Mouse (Mus musculus) heart, postnatal 25 days (tissue): ENCODE data around the gene Sdc3. TPM values are rescaled to one million over a fixed set of nuclear protein-coding genes. Genes with fewer than 3 reads are reported as not detected.

ENCODE experiments used
- DNase-seq: peaks from one replicate; pipeline ENCODE4 v3.0.0; 2022; ENCODE audit warnings: low spot score
- intact Hi-C: fragments of 180-260 bp; cut with DNase I; formaldehyde crosslinking; loops from one replicate; pipeline ENCODE4 v1.15.1; 2025
- total RNA-seq, 2 experiments: library from RNA; stranded (reverse); gene quantifications; 2 replicates each; pipeline ENCODE4 v1.2.3; 2021

The Sdc3 gene
- total RNA-seq, 2 experiments from 2014 or later: 37.7 to 41.9 TPM

- DNase-seq: no peak
- intact Hi-C loops: no loop called here
Measured at GRCm38 (mm10) chr4:130814742-130815330, 22.5 kb downstream of the Sdc3 start.

- DNase-seq: no peak
- intact Hi-C loops: no loop called here
Measured at GRCm38 (mm10) chr4:130815860-130816259, 23.5 kb downstream of the Sdc3 start.

GRCm38 (mm10) chr4:130819806-130820205, 27.5 kb downstream of the Sdc3 start:
- intact Hi-C loops: no loop called here
- no peak for DNase-seq

- intact Hi-C loops: no loop called here
- DNase-seq: no peak
Measured at GRCm38 (mm10) chr4:130820594-130821255, 28.4 kb downstream of the Sdc3 start.

- intact Hi-C loops: no loop called here
- DNase-seq: peak; percentile 66
Measured at GRCm38 (mm10) chr4:130828851-130829673, 36.7 kb downstream of the Sdc3 start.

- intact Hi-C loops: loop anchor here (2.0 kb wide), 1 partner anchor 41 kb away; the partner anchor contains the start of gene Sdc3
Measured at GRCm38 (mm10) chr4:130834122-130834521, 41.8 kb downstream of the Sdc3 start.

GRCm38 (mm10) chr4:130835550-130835949, 43.2 kb downstream of the Sdc3 start:
- intact Hi-C loops: loop anchor here (2.0 kb wide), 1 partner anchor 43 kb away; the partner anchor contains the start of gene Sdc3
- DNase-seq: peak; percentile 49

More at GRCm38 (mm10) chr4:130834122-130834521, 41.8 kb downstream of the Sdc3 start:
- no peak for DNase-seq

GRCm38 (mm10) chr4:130836281-130837061, 44.1 kb downstream of the Sdc3 start:
- intact Hi-C loops: no loop called here

GRCm38 (mm10) chr4:130838585-130838984, 46.2 kb downstream of the Sdc3 start:
- DNase-seq: no peak
- intact Hi-C loops: no loop called here

More at GRCm38 (mm10) chr4:130836281-130837061, 44.1 kb downstream of the Sdc3 start:
- no peak for DNase-seq

- DNase-seq: no peak
- intact Hi-C loops: no loop called here
Measured at GRCm38 (mm10) chr4:130841107-130841840, 48.9 kb downstream of the Sdc3 start.

- no peak for DNase-seq
- intact Hi-C loops: no loop called here
Measured at GRCm38 (mm10) chr4:130848814-130849213, 56.5 kb downstream of the Sdc3 start.

GRCm38 (mm10) chr4:130857661-130858060, 65.3 kb downstream of the Sdc3 start:
- no peak for DNase-seq
- intact Hi-C loops: no loop called here

- DNase-seq: no peak
- intact Hi-C loops: no loop called here
Measured at GRCm38 (mm10) chr4:130858880-130859279, 66.5 kb downstream of the Sdc3 start.

- intact Hi-C loops: no loop called here
Measured at GRCm38 (mm10) chr4:130859467-130859866, 67.1 kb downstream of the Sdc3 start.

GRCm38 (mm10) chr4:130860902-130861652, 68.7 kb downstream of the Sdc3 start:
- intact Hi-C loops: no loop called here
- DNase-seq: no peak

More at GRCm38 (mm10) chr4:130859467-130859866, 67.1 kb downstream of the Sdc3 start:
- DNase-seq: no peak

GRCm38 (mm10) chr4:130861653-130862208, 69.4 kb downstream of the Sdc3 start:
- DNase-seq: peak; percentile 60
- intact Hi-C loops: no loop called here

GRCm38 (mm10) chr4:130862538-130862937, 70.2 kb downstream of the Sdc3 start:
- DNase-seq: no peak
- intact Hi-C loops: no loop called here

- DNase-seq: no peak
- intact Hi-C loops: no loop called here
Measured at GRCm38 (mm10) chr4:130865460-130865859, 73.1 kb downstream of the Sdc3 start.
